Mouse (Mus musculus): ENCODE measurements at regions not wholly inside any gene's neighbourhood (a gene's known extent, or its start where the extent isn't known, plus 50 kb on each side); places are given as distances from the start of the nearest gene placed in this dataset.

GRCm38 (mm10) chr6:31043368-31043767 lies 84.5 kb upstream of the Klf14 start:
- ATAC-seq: no peak
- H3K4me1 ChIP-seq (replicated peaks; ENCODE audit: control insufficient read depth, insufficient read depth, low read length): no peaks in the 10 kb centered on the region

GRCm38 (mm10) chr6:31043919-31044318 lies 85.0 kb upstream of the Klf14 start:
- no peak for TF ChIP-seq CTCF (IDR thresholded peaks at IDR 0.05; ENCODE audit: low read depth)
- no peak overlapping the region for H3K4me3 ChIP-seq (ENCODE audit: low read depth, low read length)
- no peaks in the 10 kb centered on the region for H3K27me3 ChIP-seq (replicated peaks; ENCODE audit: control insufficient read depth, insufficient read depth, low read length)
- H3K36me3 ChIP-seq (ENCODE audit: control insufficient read depth, insufficient read depth): no peaks in the 10 kb centered on the region
- no peak overlapping the region for H3K27ac ChIP-seq (ENCODE audit: low read depth, low read length)
- 91% methylated on average over 3 of the region's 3 CpGs for WGBS
- no peak for ATAC-seq
- no peak overlapping the region for H3K9ac ChIP-seq (ENCODE audit: low read depth, low read length)
- H3K4me2 ChIP-seq (replicated peaks; ENCODE audit: low read depth): no peak overlapping the region
- no peaks in the 10 kb centered on the region for H3K9me3 ChIP-seq (ENCODE audit: control insufficient read depth)
- no peaks in the 10 kb centered on the region for H3K4me1 ChIP-seq (replicated peaks; ENCODE audit: control insufficient read depth, insufficient read depth, low read length)

More at GRCm38 (mm10) chr6:31043368-31043767, 84.5 kb upstream of the Klf14 start:
- Histone ChIP-seq H3K4me3 (ENCODE audit: low read depth, low read length) (no peak overlapping the region), H3K27ac (ENCODE audit: low read depth, low read length) (no peak overlapping the region), H3K4me2 (replicated peaks; ENCODE audit: low read depth) (no peak overlapping the region), H3K27me3 (replicated peaks; ENCODE audit: control insufficient read depth, insufficient read depth, low read length) (no peaks in the 10 kb centered on the region), H3K9ac (ENCODE audit: low read depth, low read length) (no peak overlapping the region), H3K36me3 (ENCODE audit: control insufficient read depth, insufficient read depth) (no peaks in the 10 kb centered on the region), H3K9me3 (ENCODE audit: control insufficient read depth) (no peaks in the 10 kb centered on the region)
- WGBS: 82% methylated on average over 4 of the region's 4 CpGs
- TF ChIP-seq CTCF (IDR thresholded peaks at IDR 0.05; ENCODE audit: low read depth): no peak

GRCm38 (mm10) chr6:31046197-31046596 lies 87.3 kb upstream of the Klf14 start:
- Histone ChIP-seq H3K4me1 (replicated peaks; ENCODE audit: control insufficient read depth, insufficient read depth, low read length) (no peaks in the 10 kb centered on the region), H3K9me3 (ENCODE audit: control insufficient read depth) (no peaks in the 10 kb centered on the region), H3K27ac (ENCODE audit: low read depth, low read length) (no peak overlapping the region), H3K4me2 (replicated peaks; ENCODE audit: low read depth) (no peak overlapping the region), H3K4me3 (ENCODE audit: low read depth, low read length) (no peak overlapping the region), H3K9ac (ENCODE audit: low read depth, low read length) (no peak overlapping the region), H3K36me3 (ENCODE audit: control insufficient read depth, insufficient read depth) (no peaks in the 10 kb centered on the region), H3K27me3 (replicated peaks; ENCODE audit: control insufficient read depth, insufficient read depth, low read length) (no peaks in the 10 kb centered on the region)
- no peak for ATAC-seq
- no peak for TF ChIP-seq CTCF (IDR thresholded peaks at IDR 0.05; ENCODE audit: low read depth)
- 30% methylated on average over 3 of the region's 3 CpGs for WGBS

- no peaks in the 10 kb centered on the region for H3K27me3 ChIP-seq (replicated peaks; ENCODE audit: control insufficient read depth, insufficient read depth, low read length)
- no peak overlapping the region for H3K9ac ChIP-seq (ENCODE audit: low read depth, low read length)
- 37% methylated on average over 11 of the region's 11 CpGs for WGBS
- no peaks in the 10 kb centered on the region for H3K4me1 ChIP-seq (replicated peaks; ENCODE audit: control insufficient read depth, insufficient read depth, low read length)
- no peaks in the 10 kb centered on the region for H3K36me3 ChIP-seq (ENCODE audit: control insufficient read depth, insufficient read depth)
- no peaks in the 10 kb centered on the region for H3K9me3 ChIP-seq (ENCODE audit: control insufficient read depth)
- TF ChIP-seq CTCF (IDR thresholded peaks at IDR 0.05; ENCODE audit: low read depth): no peak
- ATAC-seq: no peak
- no peak overlapping the region for H3K27ac ChIP-seq (ENCODE audit: low read depth, low read length)
- no peak overlapping the region for H3K4me2 ChIP-seq (replicated peaks; ENCODE audit: low read depth)
- H3K4me3 ChIP-seq (ENCODE audit: low read depth, low read length): no peak overlapping the region
Measured at GRCm38 (mm10) chr6:31048920-31049576, 90.2 kb upstream of the Klf14 start.

DNA sequence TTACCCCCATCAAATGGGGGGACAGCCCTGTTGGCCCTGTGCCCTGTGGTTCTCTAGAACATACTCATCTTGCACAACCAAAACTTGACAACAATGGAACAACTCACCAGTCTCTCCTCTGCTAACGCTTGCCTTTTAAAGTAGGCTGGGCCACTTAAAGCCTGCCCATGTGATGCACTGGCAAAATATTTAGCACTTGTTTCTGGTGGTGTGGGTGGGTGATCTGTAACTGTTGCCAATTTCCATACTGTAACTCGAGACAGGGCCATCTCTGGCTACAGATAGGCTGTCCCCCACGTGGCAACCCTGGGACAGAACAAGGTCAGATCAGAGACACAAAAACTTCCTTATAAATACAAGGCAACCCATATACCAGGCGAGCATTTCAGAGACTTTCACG lies 92.0 kb upstream of the Klf14 start:
- ATAC-seq: no peak

DNA sequence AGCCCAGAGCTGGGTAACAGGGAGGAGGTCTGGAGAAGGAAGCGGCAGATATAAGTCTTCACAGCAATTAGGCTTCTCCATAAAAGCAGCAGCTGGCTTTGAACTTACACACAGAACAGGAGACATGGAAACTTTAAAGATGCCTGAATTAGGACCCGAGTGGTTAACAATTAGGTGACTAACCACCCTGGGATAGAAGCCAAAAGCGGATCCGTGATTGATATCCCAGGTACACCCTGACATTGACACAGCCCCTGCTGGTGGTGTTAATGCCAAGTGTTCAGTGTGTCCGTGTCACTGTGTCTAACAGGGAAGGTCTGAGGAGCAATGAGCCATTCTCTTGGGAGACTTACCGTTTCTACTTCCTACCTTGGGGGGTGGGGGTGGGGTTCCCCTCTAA lies 92.9 kb upstream of the Klf14 start:
- Histone ChIP-seq H3K36me3 (ENCODE audit: control insufficient read depth, insufficient read depth) (no peaks in the 10 kb centered on the region), H3K4me3 (ENCODE audit: low read depth, low read length) (no peak overlapping the region), H3K4me2 (replicated peaks; ENCODE audit: low read depth) (no peak overlapping the region), H3K9ac (ENCODE audit: low read depth, low read length) (no peak overlapping the region), H3K9me3 (ENCODE audit: control insufficient read depth) (no peaks in the 10 kb centered on the region), H3K27me3 (replicated peaks; ENCODE audit: control insufficient read depth, insufficient read depth, low read length) (no peaks in the 10 kb centered on the region), H3K4me1 (replicated peaks; ENCODE audit: control insufficient read depth, insufficient read depth, low read length) (no peaks in the 10 kb centered on the region), H3K27ac (ENCODE audit: low read depth, low read length) (no peak overlapping the region)
- TF ChIP-seq CTCF (IDR thresholded peaks at IDR 0.05; ENCODE audit: low read depth): no peak
- 77% methylated on average over 6 of the region's 6 CpGs for WGBS
- ATAC-seq: no peak

More for the DNA sequence above, 92.0 kb upstream of the Klf14 start:
- no peak overlapping the region for H3K4me2 ChIP-seq (replicated peaks; ENCODE audit: low read depth)
- H3K27ac ChIP-seq (ENCODE audit: low read depth, low read length): no peak overlapping the region
- no peaks in the 10 kb centered on the region for H3K9me3 ChIP-seq (ENCODE audit: control insufficient read depth)
- no peaks in the 10 kb centered on the region for H3K4me1 ChIP-seq (replicated peaks; ENCODE audit: control insufficient read depth, insufficient read depth, low read length)
- TF ChIP-seq CTCF (IDR thresholded peaks at IDR 0.05; ENCODE audit: low read depth): no peak
- H3K9ac ChIP-seq (ENCODE audit: low read depth, low read length): no peak overlapping the region
- H3K27me3 ChIP-seq (replicated peaks; ENCODE audit: control insufficient read depth, insufficient read depth, low read length): no peaks in the 10 kb centered on the region
- no peaks in the 10 kb centered on the region for H3K36me3 ChIP-seq (ENCODE audit: control insufficient read depth, insufficient read depth)
- 56% methylated on average over 5 of the region's 5 CpGs for WGBS
- no peak overlapping the region for H3K4me3 ChIP-seq (ENCODE audit: low read depth, low read length)

- Histone ChIP-seq H3K27ac (ENCODE audit: low read depth, low read length) (no peak overlapping the region), H3K4me3 (ENCODE audit: low read depth, low read length) (no peak overlapping the region), H3K9me3 (ENCODE audit: control insufficient read depth) (no peaks in the 10 kb centered on the region), H3K9ac (ENCODE audit: low read depth, low read length) (no peak overlapping the region), H3K36me3 (ENCODE audit: control insufficient read depth, insufficient read depth) (no peaks in the 10 kb centered on the region), H3K4me2 (replicated peaks; ENCODE audit: low read depth) (no peak overlapping the region), H3K27me3 (replicated peaks; ENCODE audit: control insufficient read depth, insufficient read depth, low read length) (no peaks in the 10 kb centered on the region), H3K4me1 (replicated peaks; ENCODE audit: control insufficient read depth, insufficient read depth, low read length) (no peaks in the 10 kb centered on the region)
- no peak for ATAC-seq
- 10% methylated on average over 8 of the region's 8 CpGs for WGBS
- TF ChIP-seq CTCF (IDR thresholded peaks at IDR 0.05; ENCODE audit: low read depth): no peak
Measured at GRCm38 (mm10) chr6:31053003-31053402, 94.1 kb upstream of the Klf14 start.
